Mouse (Mus musculus): Measurements from ENCODE around the gene Mamdc2.
"Not testable (repeated sequence)": the region's sequence is repeated elsewhere in the genome, so short reads cannot be mapped to it uniquely, and the experiment has no call there.

The Mamdc2 gene

GRCm38 (mm10) chr19:23447988-23448497 is at the start of gene Mamdc2:
Gene Mamdc2 (minus strand): TSS chr19:23448442.
- DNase-seq (ENCODE audit: low read depth, low spot score): no peak

GRCm38 (mm10) chr19:23498011-23498410 is 49.8 kb upstream of the Mamdc2 start:
- no peak for DNase-seq (ENCODE audit: low read depth, low spot score)

GRCm38 (mm10) chr19:23497171-23497917 is 49.1 kb upstream of the Mamdc2 start:
- DNase-seq (ENCODE audit: low read depth, low spot score): no peak

GRCm38 (mm10) chr19:23496536-23496935 is 48.3 kb upstream of the Mamdc2 start:
- no peak for DNase-seq (ENCODE audit: low read depth, low spot score)

GRCm38 (mm10) chr19:23492663-23493062 is 44.4 kb upstream of the Mamdc2 start:
- no peak for DNase-seq (ENCODE audit: low read depth, low spot score)

- not testable (repeated sequence) for DNase-seq (ENCODE audit: low read depth, low spot score)
These were observed 42.5 kb upstream of the Mamdc2 start for GRCm38 (mm10) chr19:23490703-23491102.

GRCm38 (mm10) chr19:23489780-23490179 is 41.5 kb upstream of the Mamdc2 start:
- DNase-seq (ENCODE audit: low read depth, low spot score): no peak

GRCm38 (mm10) chr19:23487421-23487820 is 39.2 kb upstream of the Mamdc2 start:
- DNase-seq (ENCODE audit: low read depth, low spot score): no peak

- DNase-seq (ENCODE audit: low read depth, low spot score): no peak
These were observed 38.5 kb upstream of the Mamdc2 start for GRCm38 (mm10) chr19:23486631-23487270.

GRCm38 (mm10) chr19:23485940-23486600 is 37.8 kb upstream of the Mamdc2 start:
- DNase-seq (ENCODE audit: low read depth, low spot score): no peak

GRCm38 (mm10) chr19:23482571-23482970 is 34.3 kb upstream of the Mamdc2 start:
- not testable (repeated sequence) for DNase-seq (ENCODE audit: low read depth, low spot score)

- DNase-seq (ENCODE audit: low read depth, low spot score): no peak
These were observed 31.3 kb upstream of the Mamdc2 start for GRCm38 (mm10) chr19:23479597-23479967.

GRCm38 (mm10) chr19:23478895-23479596 is 30.8 kb upstream of the Mamdc2 start:
- DNase-seq (ENCODE audit: low read depth, low spot score): no peak

- no peak for DNase-seq (ENCODE audit: low read depth, low spot score)
These were observed 29.6 kb upstream of the Mamdc2 start for GRCm38 (mm10) chr19:23477826-23478225.

- DNase-seq (ENCODE audit: low read depth, low spot score): no peak
These were observed 19.6 kb upstream of the Mamdc2 start for GRCm38 (mm10) chr19:23467866-23468265.

GRCm38 (mm10) chr19:23467011-23467410 is 18.8 kb upstream of the Mamdc2 start:
- no peak for DNase-seq (ENCODE audit: low read depth, low spot score)

GRCm38 (mm10) chr19:23457492-23457891 is 9.2 kb upstream of the Mamdc2 start:
- no peak for DNase-seq (ENCODE audit: low read depth, low spot score)

- DNase-seq (ENCODE audit: low read depth, low spot score): no peak
These were observed 3.1 kb upstream of the Mamdc2 start for GRCm38 (mm10) chr19:23451361-23451760.

- no peak for DNase-seq (ENCODE audit: low read depth, low spot score)
These were observed 838 bp downstream of the Mamdc2 start for GRCm38 (mm10) chr19:23447221-23447987.

- DNase-seq (ENCODE audit: low read depth, low spot score): no peak
These were observed 3.1 kb downstream of the Mamdc2 start for GRCm38 (mm10) chr19:23444910-23445845.

All from WW6 (cell line).